Mouse (Mus musculus): Measurements from ENCODE around the gene Utf1. TPM values are rescaled to one million over a fixed set of nuclear protein-coding genes. Genes with fewer than 3 reads are reported as not detected.

Gene Utf1
- polyA plus RNA-seq, 1 experiment from 2014 or later: not detected

DNA sequence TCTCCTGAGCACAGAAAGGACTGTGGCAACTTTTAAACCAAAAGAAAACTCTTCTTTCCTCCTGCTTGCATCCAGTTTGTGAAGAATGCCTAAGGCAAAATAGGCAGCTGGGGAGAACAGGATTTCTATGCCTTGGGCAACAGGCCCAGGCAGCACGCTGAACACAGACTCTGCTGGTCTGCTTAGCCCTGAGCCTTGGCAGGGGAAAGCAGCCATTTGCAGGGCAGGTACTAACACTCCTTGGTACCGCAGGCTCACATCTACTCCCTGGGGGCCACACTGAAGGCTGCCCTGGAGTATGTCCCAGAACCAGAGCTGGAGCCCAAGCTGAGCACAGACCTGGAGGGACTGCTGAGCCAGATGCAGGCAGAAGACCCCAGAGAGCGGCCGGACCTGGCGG, 35.4 kb upstream of the Utf1 start:
- Histone ChIP-seq H3K4me2 (no peak overlapping the region), H3K9me3 (replicated peaks) (no peaks in the 10 kb centered on the region), H3K27ac (no peak overlapping the region), H3K4me1 (replicated peaks) (no peaks in the 10 kb centered on the region; the same call in 1 of the 2 replicates), H3K4me3 (no peak overlapping the region), H3K27me3 (peaks cover 41% of the 10 kb centered on the region), H3K36me3 (no peaks in the 10 kb centered on the region), H3K9ac (no peak overlapping the region)
- ATAC-seq (replicated peaks; ENCODE audit: insufficient number of reproducible peaks, insufficient read depth, low FRiP score, low read depth): no peak
- WGBS: 72% methylated on average over 5 of the region's 5 CpGs

DNA sequence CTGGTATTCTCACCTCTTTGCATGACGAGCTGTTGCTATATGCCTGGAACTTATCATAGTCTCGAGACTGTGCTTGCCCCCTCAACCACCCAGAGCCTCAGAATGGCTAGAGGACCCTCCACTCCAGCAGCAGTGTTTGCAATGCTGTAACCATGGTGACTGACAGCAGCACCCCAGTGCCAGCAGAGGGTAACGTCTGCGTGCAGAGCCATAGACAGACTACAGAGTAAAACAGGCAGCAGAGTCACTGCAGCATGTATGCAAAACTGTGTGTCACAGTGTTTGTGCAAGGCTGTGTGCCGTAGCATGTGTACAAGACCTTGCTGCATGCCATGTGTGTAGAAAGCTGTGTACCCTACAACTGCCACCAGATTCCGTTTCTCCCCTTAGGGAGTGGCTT, 34.1 kb upstream of the Utf1 start:
- H3K4me1 ChIP-seq (replicated peaks): peaks cover 5% of the 10 kb centered on the region
- no peak for ATAC-seq (replicated peaks; ENCODE audit: insufficient number of reproducible peaks, insufficient read depth, low FRiP score, low read depth)
- H3K9me3 ChIP-seq (replicated peaks): no peaks in the 10 kb centered on the region
- H3K4me2 ChIP-seq: no peak overlapping the region
- no peaks in the 10 kb centered on the region for H3K36me3 ChIP-seq
- H3K4me3 ChIP-seq: no peak overlapping the region
- no peak overlapping the region for H3K9ac ChIP-seq
- 39% methylated on average over 6 of the region's 6 CpGs for WGBS
- H3K27ac ChIP-seq: no peak overlapping the region
- H3K27me3 ChIP-seq: peaks cover 48% of the 10 kb centered on the region

DNA sequence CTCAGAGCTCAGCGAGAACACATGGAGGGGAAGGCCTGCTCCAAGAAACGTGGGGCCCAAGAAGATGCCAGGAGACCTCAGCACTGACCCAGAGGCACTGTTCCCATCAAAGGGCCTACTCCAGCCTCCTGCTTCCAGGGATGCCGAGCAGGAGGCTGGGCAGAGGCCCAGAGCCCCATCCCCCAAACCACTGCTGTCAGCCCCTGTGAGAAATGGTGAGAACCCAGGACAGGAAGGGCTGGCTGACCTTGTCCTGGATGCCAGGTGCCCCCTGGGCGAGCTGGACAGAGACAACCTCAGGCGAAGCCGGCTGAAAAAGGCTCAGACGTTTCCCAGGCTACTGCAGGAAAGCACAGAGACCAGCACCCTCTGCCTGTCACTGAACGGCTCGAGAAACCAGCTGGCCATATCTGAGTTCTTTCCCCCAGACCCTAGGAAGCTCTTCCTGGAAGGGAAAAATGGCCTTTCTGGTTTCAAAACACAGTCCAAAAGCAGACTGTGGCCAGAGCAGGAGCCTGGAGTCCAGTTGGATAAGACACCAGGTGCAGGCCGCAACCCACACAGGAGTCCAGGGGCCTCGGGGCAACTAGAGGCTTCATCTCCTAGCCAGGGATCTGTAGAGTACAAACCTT, 33.3 kb upstream of the Utf1 start:
- peaks cover 8% of the 10 kb centered on the region for H3K4me1 ChIP-seq (replicated peaks)
- H3K4me3 ChIP-seq: no peak overlapping the region
- no peak for ATAC-seq (replicated peaks; ENCODE audit: insufficient number of reproducible peaks, insufficient read depth, low FRiP score, low read depth)
- H3K9me3 ChIP-seq (replicated peaks): no peaks in the 10 kb centered on the region
- H3K9ac ChIP-seq: no peak overlapping the region
- H3K36me3 ChIP-seq: no peaks in the 10 kb centered on the region
- WGBS: 57% methylated on average over 11 of the region's 11 CpGs
- no peak overlapping the region for H3K4me2 ChIP-seq
- peaks cover 48% of the 10 kb centered on the region for H3K27me3 ChIP-seq
- no peak overlapping the region for H3K27ac ChIP-seq

DNA sequence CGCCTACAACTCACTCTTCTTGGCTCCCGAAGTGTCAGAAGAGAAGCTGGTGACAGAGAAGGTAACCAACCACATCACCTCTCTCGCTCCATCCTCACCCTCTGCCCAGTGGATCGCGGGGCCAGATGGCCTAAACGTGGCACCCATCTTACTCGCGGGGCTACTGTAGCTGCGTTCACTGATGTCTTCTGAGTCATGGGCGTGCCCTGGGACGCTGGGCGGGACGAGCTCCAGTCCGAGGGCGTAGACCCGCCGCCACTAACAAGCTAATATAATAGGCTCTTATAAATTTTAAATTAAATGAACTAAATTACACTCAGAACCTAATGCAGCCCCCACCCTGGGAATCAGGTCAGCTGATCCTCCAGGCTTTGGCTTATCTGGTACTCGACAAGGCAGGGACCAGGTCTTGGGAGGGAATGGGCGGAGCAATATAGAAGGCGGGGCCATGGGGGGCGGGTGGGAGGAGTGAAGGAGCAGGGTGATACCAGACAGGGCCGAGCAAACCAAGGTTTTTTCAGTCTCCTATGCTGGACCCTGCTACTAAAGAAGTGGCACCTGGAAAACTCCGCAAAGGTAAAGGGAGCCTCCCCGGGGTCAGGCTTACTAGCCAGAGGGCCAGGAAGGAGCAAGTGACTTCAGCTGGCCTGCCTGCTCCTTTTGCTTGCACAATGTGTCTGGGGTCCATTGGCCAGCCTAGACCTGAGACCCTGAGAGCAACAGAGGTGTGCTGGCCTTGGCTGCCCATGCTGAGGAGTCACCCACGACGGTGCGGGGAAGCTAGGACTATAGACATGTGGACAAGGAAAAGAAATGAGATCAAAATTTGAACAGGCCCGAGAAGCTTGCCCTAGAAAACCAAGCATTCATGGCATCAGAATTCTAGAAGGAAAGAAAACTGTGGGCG, 29.2 kb upstream of the Utf1 start:
- Histone ChIP-seq H3K4me3 (peak overlapping the region; percentile 31), H3K27ac (no peak overlapping the region), H3K4me2 (peak overlapping the region; percentile 51), H3K4me1 (replicated peaks) (peaks cover 10% of the 10 kb centered on the region), H3K36me3 (no peaks in the 10 kb centered on the region), H3K9ac (no peak overlapping the region), H3K9me3 (replicated peaks) (no peaks in the 10 kb centered on the region), H3K27me3 (peaks cover 72% of the 10 kb centered on the region)
- ATAC-seq (replicated peaks; ENCODE audit: insufficient number of reproducible peaks, insufficient read depth, low FRiP score, low read depth): no peak; the same call in 1 of the 2 replicates
- WGBS: 11% methylated on average over 29 of the region's 29 CpGs

DNA sequence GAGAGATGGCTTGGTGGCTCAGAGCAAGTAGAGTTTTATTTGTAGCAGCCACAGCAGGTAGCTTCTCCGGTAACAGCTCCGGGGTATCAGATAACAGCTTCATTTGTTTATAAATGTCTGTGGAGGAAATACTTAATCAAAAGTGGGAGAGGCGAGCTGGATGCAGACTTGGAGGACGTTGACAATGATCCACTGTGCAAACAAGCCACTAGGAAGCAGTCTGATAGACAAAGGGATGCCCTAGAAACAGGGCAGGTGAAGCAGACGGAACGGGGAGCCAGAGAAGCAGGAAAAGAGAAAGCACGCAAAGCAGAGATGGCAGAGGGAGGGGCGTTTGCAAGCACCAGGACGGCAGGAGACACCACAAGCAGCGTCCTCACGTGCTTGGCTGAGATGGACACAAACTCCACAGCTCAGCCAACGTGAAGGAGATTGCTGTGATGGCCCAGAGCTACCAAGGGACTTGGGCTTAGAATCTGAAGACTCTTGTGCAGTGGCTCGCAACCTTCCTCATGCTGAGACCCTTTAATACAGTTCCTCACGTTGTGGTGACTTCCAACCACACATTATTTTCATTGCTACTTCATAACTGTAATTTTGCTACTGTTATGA, 27.8 kb upstream of the Utf1 start:
- H3K27ac ChIP-seq: no peak overlapping the region
- no peak for ATAC-seq (replicated peaks; ENCODE audit: insufficient number of reproducible peaks, insufficient read depth, low FRiP score, low read depth)
- peaks cover 85% of the 10 kb centered on the region for H3K27me3 ChIP-seq
- peaks cover 10% of the 10 kb centered on the region for H3K4me1 ChIP-seq (replicated peaks)
- no peak overlapping the region for H3K4me2 ChIP-seq
- no peaks in the 10 kb centered on the region for H3K36me3 ChIP-seq
- 7% methylated on average over 14 of the region's 14 CpGs for WGBS
- no peak overlapping the region for H3K4me3 ChIP-seq
- no peaks in the 10 kb centered on the region for H3K9me3 ChIP-seq (replicated peaks)
- no peak overlapping the region for H3K9ac ChIP-seq

DNA sequence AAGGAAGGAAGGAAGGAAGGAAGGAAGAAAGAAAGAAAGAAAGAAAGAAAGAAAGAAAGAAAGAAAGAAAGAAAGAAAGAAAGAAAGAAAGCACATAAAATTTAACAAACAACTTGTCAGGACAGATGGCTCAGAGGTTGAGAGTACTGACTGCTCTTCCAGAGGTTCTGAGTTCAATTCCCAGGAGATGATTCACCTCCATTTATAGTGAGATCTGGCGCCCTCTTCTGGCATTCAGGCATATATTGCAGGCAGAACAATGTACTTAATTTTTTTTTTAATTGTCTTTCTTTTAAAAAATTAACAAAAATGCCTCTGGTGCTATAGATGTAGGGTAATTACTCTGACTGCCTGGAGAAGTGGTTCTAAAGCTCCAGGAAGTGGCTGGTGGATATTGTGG, 27.2 kb upstream of the Utf1 start:
- H3K9me3 ChIP-seq (replicated peaks): no peaks in the 10 kb centered on the region
- H3K36me3 ChIP-seq: no peaks in the 10 kb centered on the region
- H3K27me3 ChIP-seq: peaks cover 84% of the 10 kb centered on the region
- H3K9ac ChIP-seq: no peak overlapping the region
- WGBS: 0% methylated on average over 1 of the region's 1 CpGs
- no peak overlapping the region for H3K27ac ChIP-seq
- no peak for ATAC-seq (replicated peaks; ENCODE audit: insufficient number of reproducible peaks, insufficient read depth, low FRiP score, low read depth)
- no peak overlapping the region for H3K4me2 ChIP-seq
- no peak overlapping the region for H3K4me3 ChIP-seq
- peaks cover 10% of the 10 kb centered on the region for H3K4me1 ChIP-seq (replicated peaks)

DNA sequence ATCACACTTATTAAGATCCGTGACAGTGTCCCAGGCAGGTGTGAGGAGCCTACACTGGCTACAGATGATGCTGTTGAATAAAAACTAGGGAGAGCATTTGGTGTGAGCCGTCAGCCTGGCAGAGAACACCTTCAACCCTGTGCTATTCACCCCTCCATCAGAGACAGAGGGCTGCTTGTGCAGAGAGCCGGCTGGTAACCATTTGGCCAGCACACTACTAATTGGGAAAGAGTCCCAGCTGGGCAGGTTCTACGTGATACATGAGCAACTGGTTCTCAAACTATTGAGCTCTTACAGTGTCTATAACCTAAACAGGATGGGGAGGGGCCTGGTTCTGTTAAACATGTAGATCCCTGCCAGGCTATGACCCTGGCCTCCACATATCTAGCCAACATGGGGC, 25.3 kb upstream of the Utf1 start:
- WGBS: 78% methylated on average over 4 of the region's 4 CpGs
- Histone ChIP-seq H3K4me2 (no peak overlapping the region), H3K4me3 (no peak overlapping the region), H3K9me3 (replicated peaks) (no peaks in the 10 kb centered on the region), H3K36me3 (no peaks in the 10 kb centered on the region), H3K27ac (no peak overlapping the region), H3K9ac (no peak overlapping the region), H3K4me1 (replicated peaks) (peaks cover 10% of the 10 kb centered on the region), H3K27me3 (peaks cover 82% of the 10 kb centered on the region)
- no peak for ATAC-seq (replicated peaks; ENCODE audit: insufficient number of reproducible peaks, insufficient read depth, low FRiP score, low read depth)

DNA sequence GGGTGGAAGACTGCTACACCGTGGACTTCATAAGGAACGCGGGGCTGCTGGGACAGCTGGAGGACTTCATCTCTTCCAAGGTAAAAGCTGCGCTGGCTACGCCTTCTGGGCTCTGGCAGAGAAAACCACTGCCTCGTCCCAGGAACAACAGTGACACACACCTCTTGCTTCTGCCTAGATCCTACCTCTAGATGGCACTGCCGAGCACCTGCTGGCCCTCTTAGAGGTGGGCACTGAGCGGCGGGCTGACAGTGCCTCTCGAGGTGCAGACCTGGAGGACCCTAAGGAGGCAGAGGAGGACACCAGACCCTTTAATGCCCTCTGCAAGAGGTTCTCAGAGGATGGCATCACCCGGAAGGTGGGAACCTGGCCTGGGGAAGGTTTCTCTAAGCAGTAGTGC, 12.9 kb upstream of the Utf1 start:
- H3K4me2 ChIP-seq: no peak overlapping the region
- no peak overlapping the region for H3K27ac ChIP-seq
- no peaks in the 10 kb centered on the region for H3K4me1 ChIP-seq (replicated peaks)
- 0 out of 2 replicates have a peak, but pooled peaks have one; percentile 19 for ATAC-seq (replicated peaks; ENCODE audit: insufficient number of reproducible peaks, insufficient read depth, low FRiP score, low read depth)
- no peak overlapping the region for H3K4me3 ChIP-seq
- peaks cover 4% of the 10 kb centered on the region for H3K27me3 ChIP-seq
- H3K9me3 ChIP-seq (replicated peaks): no peaks in the 10 kb centered on the region
- WGBS: 22% methylated on average over 11 of the region's 11 CpGs
- no peaks in the 10 kb centered on the region for H3K36me3 ChIP-seq
- no peak overlapping the region for H3K9ac ChIP-seq

DNA sequence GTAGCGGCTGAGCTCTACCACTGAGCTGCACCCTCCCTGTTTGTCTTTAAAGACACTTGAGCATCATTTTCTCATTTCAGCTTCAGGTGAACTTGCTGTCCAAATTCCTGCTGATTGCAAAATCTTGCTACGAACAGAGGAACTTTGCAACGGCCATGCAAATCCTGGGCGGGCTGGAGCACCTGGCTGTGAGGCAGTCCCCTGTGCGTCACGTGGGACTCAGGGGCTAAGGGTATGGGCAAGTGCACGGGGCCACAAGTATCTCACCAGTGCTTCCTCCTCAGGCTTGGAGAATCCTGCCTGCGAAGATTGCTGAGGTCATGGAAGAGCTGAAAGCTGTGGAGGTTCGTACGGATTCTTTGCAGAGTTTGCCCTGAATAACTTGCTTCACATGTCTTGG, 6.9 kb upstream of the Utf1 start:
- H3K27me3 ChIP-seq: peaks cover 34% of the 10 kb centered on the region
- no peak for ATAC-seq (replicated peaks; ENCODE audit: insufficient number of reproducible peaks, insufficient read depth, low FRiP score, low read depth)
- no peaks in the 10 kb centered on the region for H3K9me3 ChIP-seq (replicated peaks)
- WGBS: 76% methylated on average over 10 of the region's 10 CpGs
- H3K27ac ChIP-seq: no peak overlapping the region
- H3K4me3 ChIP-seq: no peak overlapping the region
- H3K9ac ChIP-seq: no peak overlapping the region
- H3K4me2 ChIP-seq: no peak overlapping the region
- no peaks in the 10 kb centered on the region for H3K4me1 ChIP-seq (replicated peaks)
- no peaks in the 10 kb centered on the region for H3K36me3 ChIP-seq

DNA sequence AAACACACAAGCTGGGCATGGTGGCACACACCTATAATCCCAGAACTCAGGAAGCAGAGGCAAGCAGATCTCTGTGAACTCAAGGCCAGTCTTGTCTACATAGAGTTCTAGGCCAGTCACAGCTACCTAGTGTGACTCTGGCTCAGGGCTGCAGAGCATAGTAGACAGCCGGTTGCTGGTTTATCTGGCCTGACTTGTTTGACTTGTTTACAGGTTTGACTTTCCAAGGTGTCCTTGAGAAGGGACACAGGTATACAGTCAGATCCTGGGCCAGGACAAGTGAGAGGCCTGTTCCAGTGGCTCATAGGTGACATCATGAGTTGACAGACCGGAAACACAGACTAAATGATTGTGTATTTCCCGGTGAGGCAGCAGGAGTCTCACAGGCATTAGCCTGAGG, 6.5 kb upstream of the Utf1 start:
- Histone ChIP-seq H3K4me2 (no peak overlapping the region), H3K9me3 (replicated peaks) (no peaks in the 10 kb centered on the region), H3K4me1 (replicated peaks) (no peaks in the 10 kb centered on the region), H3K4me3 (no peak overlapping the region), H3K27me3 (peaks cover 38% of the 10 kb centered on the region), H3K9ac (no peak overlapping the region), H3K36me3 (no peaks in the 10 kb centered on the region), H3K27ac (no peak overlapping the region)
- WGBS: 60% methylated on average over 3 of the region's 3 CpGs
- ATAC-seq (replicated peaks; ENCODE audit: insufficient number of reproducible peaks, insufficient read depth, low FRiP score, low read depth): no peak

DNA sequence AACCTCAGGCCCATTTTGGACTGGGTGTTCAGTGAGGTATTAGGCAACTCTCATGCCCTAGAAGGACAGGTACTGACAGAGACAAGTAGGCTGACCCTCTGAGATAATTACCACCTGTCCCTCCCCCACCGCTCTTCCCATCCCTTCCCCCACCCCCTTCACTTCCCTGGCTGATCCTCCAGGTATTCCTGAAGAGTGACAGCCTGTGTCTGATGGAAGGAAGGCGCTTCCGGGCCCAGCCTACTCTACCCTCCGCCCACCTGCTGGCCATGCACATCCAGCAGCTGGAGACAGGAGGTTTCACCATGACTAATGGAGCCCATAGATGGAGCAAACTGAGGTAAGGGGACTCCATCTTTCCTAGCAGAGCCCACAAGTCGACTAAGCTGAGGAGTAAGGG, 5.8 kb upstream of the Utf1 start:
- no peak overlapping the region for H3K4me3 ChIP-seq
- H3K9ac ChIP-seq: no peak overlapping the region
- no peak for ATAC-seq (replicated peaks; ENCODE audit: insufficient number of reproducible peaks, insufficient read depth, low FRiP score, low read depth)
- no peaks in the 10 kb centered on the region for H3K36me3 ChIP-seq
- H3K4me2 ChIP-seq: no peak overlapping the region
- no peaks in the 10 kb centered on the region for H3K9me3 ChIP-seq (replicated peaks)
- H3K27me3 ChIP-seq: peaks cover 45% of the 10 kb centered on the region
- no peaks in the 10 kb centered on the region for H3K4me1 ChIP-seq (replicated peaks)
- WGBS: 49% methylated on average over 5 of the region's 5 CpGs
- H3K27ac ChIP-seq: no peak overlapping the region
